20 mouse cellular contexts compared by ENCODE assay signal in genomic region chr6:108717681-108718080, GRCm38 (mm10). TPM values are rescaled to one million over a fixed set of nuclear protein-coding genes. Genes with fewer than 3 reads are reported as not detected.
DNase-seq lines count a peak whose midpoint lies in the region; ATAC-seq and TF ChIP-seq lines count a peak whose summit lies in the region.
"Had no signal": no experiment of that assay in that cellular context is flagged by ENCODE, and none has a peak within 500 bp of the region (broad histone marks: within the 10 kb centered on the region; RNA-seq: fewer than 3 reads in every experiment).

No protein-coding gene starts in this region.

- DNase-seq in B cell, adult 2 months: peak; percentile 79 to 82
- DNase-seq in CD8-positive naive resting alpha-beta T cell, adult 2 months (ENCODE audit: low read depth in 2 of 2, low spot score in 2 of 2): peak; percentile 4 to 29
- peak; percentile 25 for DNase-seq in naive thymus-derived CD4-positive, alpha-beta T cell, adult 2 months (ENCODE audit: low read depth)
- peak; percentile 7 for DNase-seq in thymus, adult 2 months
- no peak for DNase-seq in midbrain, embryonic 11.5 days (ENCODE audit: low spot score, missing footprints)
- DNase-seq in adrenal gland, adult 8-10 months: no peak
- DNase-seq in left cerebral cortex, adult 2 months (ENCODE audit: extremely low spot score in 1 of 2, low spot score in 2 of 2): no peak
- DNase-seq in layer of hippocampus, postnatal 25 days (ENCODE audit: extremely low spot score in 1 of 2, low spot score in 1 of 2): no peak
- DNase-seq: cerebellum, adult 8-10 months; gastrocnemius, postnatal 10 days; heart, postnatal 10 days; lung, postnatal 10 days; retina, postnatal 1 day had no signal

- intact Hi-C loops in left cerebral cortex, adult 2 months (cut with DNase I): no loop called here

- TF ChIP-seq POLR2A in thymus, adult 2 months (IDR thresholded peaks at IDR 0.05; ENCODE audit: control insufficient read depth, extremely low read depth, insufficient read depth, low read length, poor library complexity): no peak

- no peaks in the 10 kb centered on the region for H3K9me3 ChIP-seq in midbrain, embryonic 11.5 days (ENCODE audit: control insufficient read depth, low read length)
- H3K9me3 ChIP-seq: hindbrain, embryonic 15.5 days; limb, embryonic 13.5 days; liver, embryonic 15.5 days; midbrain, embryonic 10.5 days; neural tube, embryonic 15.5 days had no signal

- no peak overlapping the region for H3K4me2 ChIP-seq in midbrain, embryonic 11.5 days
- H3K4me2 ChIP-seq: hindbrain, embryonic 15.5 days; limb, embryonic 13.5 days; liver, embryonic 15.5 days; neural tube, embryonic 15.5 days had no signal

- no peak for ATAC-seq in midbrain, embryonic 11.5 days (ENCODE audit: low FRiP score)
- ATAC-seq: intestine, embryonic 16.5 days had no signal

- H3K36me3 ChIP-seq in thymus, adult 2 months (ENCODE audit: control insufficient read depth, insufficient read depth, low read length): no peaks in the 10 kb centered on the region
- no peaks in the 10 kb centered on the region for H3K36me3 ChIP-seq in midbrain, embryonic 11.5 days (ENCODE audit: control insufficient read depth, insufficient read depth, low read length)
- H3K36me3 ChIP-seq: hindbrain, embryonic 15.5 days; limb, embryonic 13.5 days; liver, embryonic 15.5 days; midbrain, embryonic 10.5 days; neural tube, embryonic 15.5 days had no signal

- no peaks in the 10 kb centered on the region for H3K27me3 ChIP-seq in thymus, adult 2 months (ENCODE audit: control insufficient read depth, insufficient read depth, low read length)
- no peaks in the 10 kb centered on the region for H3K27me3 ChIP-seq in midbrain, embryonic 11.5 days (ENCODE audit: control insufficient read depth, insufficient read depth, low read length)
- H3K27me3 ChIP-seq: hindbrain, embryonic 15.5 days; limb, embryonic 13.5 days; liver, embryonic 15.5 days; neural tube, embryonic 15.5 days had no signal

- no peak for TF ChIP-seq CTCF in thymus, adult 2 months (IDR thresholded peaks at IDR 0.05; ENCODE audit: borderline replicate concordance, control insufficient read depth, extremely low read depth, insufficient read depth, low read length, poor library complexity)
- no peak for TF ChIP-seq CTCF in left cerebral cortex, adult 2 months (IDR thresholded peaks at IDR 0.05)

- H3K9ac ChIP-seq in midbrain, embryonic 11.5 days (ENCODE audit: low read length): no peak overlapping the region
- H3K9ac ChIP-seq: hindbrain, embryonic 15.5 days; limb, embryonic 13.5 days; liver, embryonic 15.5 days; neural tube, embryonic 15.5 days had no signal

- H3K4me1 ChIP-seq in thymus, adult 2 months (replicated peaks; ENCODE audit: control insufficient read depth, insufficient read depth, low read length): peaks cover 11% of the 10 kb centered on the region
- H3K4me1 ChIP-seq in midbrain, embryonic 11.5 days (ENCODE audit: control insufficient read depth, insufficient read depth, low read length): no peaks in the 10 kb centered on the region
- H3K4me1 ChIP-seq: hindbrain, embryonic 15.5 days; liver, embryonic 15.5 days; midbrain, embryonic 10.5 days; neural tube, embryonic 15.5 days had no signal

- WGBS in thymus, adult 2 months: 10% methylated on average over 4 of the region's 4 CpGs
- 72% methylated on average over 4 of the region's 4 CpGs for WGBS in midbrain, embryonic 11.5 days

- H3K27ac ChIP-seq in thymus, adult 2 months (ENCODE audit: control insufficient read depth, insufficient read depth, low read length): no peak overlapping the region
- H3K27ac ChIP-seq in midbrain, embryonic 11.5 days (ENCODE audit: low read depth, low read length): no peak overlapping the region
- no peak overlapping the region for H3K27ac ChIP-seq in left cerebral cortex, adult 2 months
- H3K27ac ChIP-seq: hindbrain, embryonic 15.5 days; kidney, postnatal 0 days; limb, embryonic 13.5 days; liver, embryonic 15.5 days; midbrain, embryonic 10.5 days; neural tube, embryonic 15.5 days had no signal

- H3K4me3 ChIP-seq in thymus, adult 2 months (ENCODE audit: control insufficient read depth, insufficient read depth, low read length): no peak overlapping the region
- H3K4me3 ChIP-seq in midbrain, embryonic 11.5 days (ENCODE audit: low read depth, low read length): no peak overlapping the region
- H3K4me3 ChIP-seq in left cerebral cortex, adult 2 months: no peak overlapping the region
- H3K4me3 ChIP-seq: hindbrain, embryonic 15.5 days; limb, embryonic 13.5 days; liver, embryonic 15.5 days; midbrain, embryonic 10.5 days; neural tube, embryonic 15.5 days had no signal

RNA-seq across cellular contexts. Expression of gene Bhlhe40, which starts 57.3 kb away (rescaled TPM):
- 6.2 and 7.9 TPM in 2 replicates for polyA plus RNA-seq in thymus, adult 2 months (2012; rRNA removed)
- 1.7 and 2.1 TPM in 2 replicates for polyA plus RNA-seq in midbrain, embryonic 11.5 days (2014; fragmentation: Nextera tagmentation; extraction: Ambion mirVana)
- 10 to 100 TPM; 51.3 to 72.1 (median 68.6) TPM for total RNA-seq in adrenal gland, adult 8-10 months (2022)
- total RNA-seq in left cerebral cortex, adult 2 months (2021): 100 to 1,000 TPM; 127 to 159 TPM
- total RNA-seq in layer of hippocampus, postnatal 25 days (2021): 10 to 100 TPM; 82.5 to 98.5 TPM

Comparison
In these comparisons a context has a peak if more than half of its experiments do, and no peak if none do; other contexts are left out.
1. DNase-seq: peak in B cell, adult 2 months (2 of 2), CD8-positive naive resting alpha-beta T cell, adult 2 months (2 of 2), naive thymus-derived CD4-positive, alpha-beta T cell, adult 2 months (single experiment) and thymus, adult 2 months (single experiment); none in midbrain, embryonic 11.5 days (single experiment), adrenal gland, adult 8-10 months (single experiment), left cerebral cortex, adult 2 months (0 of 2) and layer of hippocampus, postnatal 25 days (0 of 2).